Mouse (Mus musculus) intestine, postnatal 0 days (tissue): Measurements from ENCODE around the gene Ebf1. TPM values are rescaled to one million over a fixed set of nuclear protein-coding genes. Genes with fewer than 3 reads are reported as not detected.

Source experiments
- ATAC-seq: fragments of 200-750 bp; cut with Nextera tagmentation; 2 replicates; pipeline ENCODE4 v1.8.0; 2017; ENCODE audit warnings: mild to moderate bottlenecking, moderate TSS enrichment, moderate library complexity
- H3K27ac ChIP-seq: fragments of 300-500 bp; sonication (generic); 2 replicates; pipeline ENCODE4 v1.5.1; 2014; ENCODE audit warnings: mild to moderate bottlenecking, low read depth, low read length, moderate library complexity
- H3K27me3 ChIP-seq: fragments of 300-500 bp; sonication (generic); replicated peaks from 2 replicates; pipeline ENCODE4 v1.6.1; 2014; ENCODE audit warnings: low read length, mixed read lengths; ENCODE audit not compliant: control insufficient read depth, insufficient read depth
- H3K36me3 ChIP-seq: fragments of 300-500 bp; sonication (generic); 2 replicates; pipeline ENCODE4 v1.6.1; 2014; ENCODE audit warnings: mild to moderate bottlenecking, moderate library complexity; ENCODE audit not compliant: control insufficient read depth, insufficient read depth
- H3K4me1 ChIP-seq: fragments of 300-500 bp; sonication (generic); replicated peaks from 2 replicates; pipeline ENCODE4 v1.6.1; 2014; ENCODE audit warnings: antibody characterized with exemption, low read length, mixed read lengths; ENCODE audit not compliant: control insufficient read depth, insufficient read depth
- H3K4me2 ChIP-seq: fragments of 300-500 bp; sonication (generic); replicated peaks from 2 replicates; pipeline ENCODE4 v1.6.1; 2014; ENCODE audit warnings: low read depth, mild to moderate bottlenecking, moderate library complexity
- H3K4me3 ChIP-seq: fragments of 300-500 bp; sonication (generic); 2 replicates; pipeline ENCODE4 v1.5.1; 2014; ENCODE audit warnings: low read depth, low read length
- H3K9ac ChIP-seq: fragments of 300-500 bp; sonication (generic); 2 replicates; pipeline ENCODE4 v1.6.1; 2014; ENCODE audit warnings: mild to moderate bottlenecking, low read depth, low read length
- H3K9me3 ChIP-seq: fragments of 300-500 bp; sonication (generic); 2 replicates; pipeline ENCODE4 v1.6.1; 2016; ENCODE audit warnings: mixed run types; ENCODE audit not compliant: control insufficient read depth
- CTCF ChIP-seq: sonication (generic); IDR thresholded peaks from 2 replicates; pipeline ENCODE4 v1.5.1; 2016; ENCODE audit warnings: low read depth, mild to moderate bottlenecking, control low read depth, antibody characterized with exemption, moderate library complexity
- WGBS: fragments of 180-500 bp; shearing (Covaris S2); extraction: QIAGEN DNeasy Blood & Tissue Kit; methylation state at CpG from one replicate; pipeline ENCODE4 v1.1.7; 2014; 5-methylcytosine and 5-hydroxymethylcytosine counted together
- polyA plus RNA-seq: library from polyadenylated mRNA; unstranded; fragments of >200 nt; fragmentation: Nextera tagmentation; extraction: Ambion mirVana; gene quantifications from 2 replicates; pipeline ENCODE4 v1.2.1, GENCODE M21; 2015

Gene Ebf1
- polyA plus RNA-seq, 1 experiment from 2014 or later = 4.0 TPM

GRCm38 (mm10) chr11:44835166-44835565, 218.0 kb downstream of the Ebf1 start:
- peaks cover 8% of the 10 kb centered on the region; the same call in 1 of the 2 replicates for H3K27me3 ChIP-seq
- no peak for TF ChIP-seq CTCF

DNA sequence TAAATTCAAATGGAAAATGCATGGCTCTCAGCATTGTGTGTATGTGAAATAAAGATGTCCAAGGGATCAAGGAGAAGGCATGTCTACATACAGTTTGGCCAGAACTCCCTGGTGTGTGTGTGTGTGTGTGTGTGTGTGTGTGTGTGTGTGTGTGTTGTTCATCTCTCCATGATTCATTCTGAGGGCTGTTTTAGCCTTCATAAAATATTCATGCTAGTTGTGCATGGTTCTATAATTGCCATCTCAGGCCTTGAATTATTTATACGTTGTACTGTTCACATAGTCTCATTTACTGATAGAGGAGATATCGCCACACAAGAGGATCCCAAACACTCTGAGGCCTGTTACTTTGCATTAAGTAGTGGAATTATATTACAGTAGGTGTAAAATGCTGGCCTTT, 220.5 kb downstream of the Ebf1 start:
- Histone ChIP-seq H3K27ac (no peak overlapping the region), H3K4me2 (no peak overlapping the region), H3K9me3 (no peaks in the 10 kb centered on the region), H3K9ac (no peak overlapping the region), H3K4me3 (no peak overlapping the region), H3K27me3 (peaks cover 2% of the 10 kb centered on the region; the same call in 1 of the 2 replicates), H3K4me1 (0 out of 2 replicates have a peak, but pooled peaks cover 4% of the 10 kb centered on the region), H3K36me3 (no peaks in the 10 kb centered on the region)
- WGBS = 87% methylated on average over 2 of the region's 2 CpGs
- TF ChIP-seq CTCF = no peak
- no peak for ATAC-seq

More at GRCm38 (mm10) chr11:44835166-44835565, 218.0 kb downstream of the Ebf1 start:
- Histone ChIP-seq H3K4me2 (no peak overlapping the region), H3K9me3 (no peaks in the 10 kb centered on the region), H3K27ac (no peak overlapping the region), H3K9ac (no peak overlapping the region), H3K4me3 (no peak overlapping the region), H3K36me3 (no peaks in the 10 kb centered on the region), H3K4me1 (no peaks in the 10 kb centered on the region)
- ATAC-seq = no peak
- WGBS = 13% methylated on average over 5 of the region's 5 CpGs

GRCm38 (mm10) chr11:44841127-44842056, 224.3 kb downstream of the Ebf1 start:
- Histone ChIP-seq H3K4me1 (0 out of 2 replicates have a peak, but pooled peaks cover 4% of the 10 kb centered on the region), H3K27ac (no peak overlapping the region), H3K9ac (no peak overlapping the region), H3K27me3 (no peaks in the 10 kb centered on the region), H3K4me3 (no peak overlapping the region), H3K9me3 (no peaks in the 10 kb centered on the region), H3K36me3 (no peaks in the 10 kb centered on the region), H3K4me2 (no peak overlapping the region)
- no peak for TF ChIP-seq CTCF
- ATAC-seq = no peak
- WGBS = 50% methylated on average over 14 of the region's 14 CpGs

GRCm38 (mm10) chr11:44851874-44852273, 234.8 kb downstream of the Ebf1 start:
- ATAC-seq = no peak
- H3K9me3 ChIP-seq = no peaks in the 10 kb centered on the region
- no peak overlapping the region for H3K4me2 ChIP-seq
- no peaks in the 10 kb centered on the region for H3K36me3 ChIP-seq
- H3K27ac ChIP-seq = no peak overlapping the region
- no peak overlapping the region for H3K4me3 ChIP-seq
- TF ChIP-seq CTCF = no peak
- H3K27me3 ChIP-seq = no peaks in the 10 kb centered on the region
- no peak overlapping the region for H3K9ac ChIP-seq
- 75% methylated on average over 3 of the region's 3 CpGs for WGBS
- no peaks in the 10 kb centered on the region for H3K4me1 ChIP-seq

DNA sequence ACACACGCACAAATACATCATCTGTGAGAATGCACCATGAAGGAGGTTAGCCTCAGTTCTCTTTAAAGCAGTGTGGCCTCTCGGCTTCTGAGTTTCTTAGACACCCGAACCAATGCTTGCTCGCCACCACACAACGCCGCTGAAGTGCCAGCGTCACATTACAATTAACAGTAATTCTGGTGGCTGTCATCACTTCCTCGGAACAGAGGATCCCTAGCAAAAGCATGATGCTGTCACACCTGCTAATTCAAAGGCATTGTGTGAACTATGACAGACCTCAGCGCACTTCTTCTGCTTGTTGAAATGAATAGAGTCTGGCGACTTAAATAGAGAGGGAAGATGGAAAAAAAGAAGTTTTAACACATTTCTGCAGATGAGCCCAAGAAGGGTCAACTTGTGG, 235.8 kb downstream of the Ebf1 start:
- no peak for TF ChIP-seq CTCF
- H3K9me3 ChIP-seq = no peaks in the 10 kb centered on the region
- no peaks in the 10 kb centered on the region for H3K27me3 ChIP-seq
- no peak overlapping the region for H3K4me3 ChIP-seq
- 92% methylated on average over 10 of the region's 10 CpGs for WGBS
- no peak overlapping the region for H3K9ac ChIP-seq
- ATAC-seq = no peak
- no peaks in the 10 kb centered on the region for H3K4me1 ChIP-seq
- no peak overlapping the region for H3K27ac ChIP-seq
- H3K4me2 ChIP-seq = no peak overlapping the region
- H3K36me3 ChIP-seq = no peaks in the 10 kb centered on the region

DNA sequence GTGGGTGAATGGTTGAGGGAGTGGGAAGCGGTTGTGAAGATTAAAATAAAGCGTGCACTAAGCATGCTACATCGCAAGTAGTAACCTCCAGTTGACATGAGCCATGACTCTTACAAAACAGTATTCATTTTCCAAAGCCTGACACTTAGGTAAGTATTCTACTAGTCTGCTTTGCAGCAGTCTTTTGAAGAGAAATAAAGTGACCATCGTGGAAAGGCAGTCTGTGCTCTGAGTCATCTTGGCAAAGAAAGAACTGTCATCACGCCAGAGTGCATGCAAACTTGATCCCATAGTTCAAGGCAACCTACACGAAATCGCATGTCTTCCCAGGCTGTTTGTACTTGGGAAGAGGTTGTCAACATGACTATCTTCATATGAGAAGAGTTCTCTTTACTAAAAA, 237.4 kb downstream of the Ebf1 start:
- H3K27ac ChIP-seq = no peak overlapping the region
- TF ChIP-seq CTCF = no peak
- H3K9me3 ChIP-seq = no peaks in the 10 kb centered on the region
- no peaks in the 10 kb centered on the region for H3K27me3 ChIP-seq
- H3K36me3 ChIP-seq = no peaks in the 10 kb centered on the region
- H3K4me1 ChIP-seq = no peaks in the 10 kb centered on the region
- WGBS = 81% methylated on average over 7 of the region's 7 CpGs
- no peak overlapping the region for H3K4me3 ChIP-seq
- H3K4me2 ChIP-seq = no peak overlapping the region
- no peak overlapping the region for H3K9ac ChIP-seq
- ATAC-seq = no peak
